ENCODE assay signal across 17 mouse cellular contexts in the genomic region with DNA sequence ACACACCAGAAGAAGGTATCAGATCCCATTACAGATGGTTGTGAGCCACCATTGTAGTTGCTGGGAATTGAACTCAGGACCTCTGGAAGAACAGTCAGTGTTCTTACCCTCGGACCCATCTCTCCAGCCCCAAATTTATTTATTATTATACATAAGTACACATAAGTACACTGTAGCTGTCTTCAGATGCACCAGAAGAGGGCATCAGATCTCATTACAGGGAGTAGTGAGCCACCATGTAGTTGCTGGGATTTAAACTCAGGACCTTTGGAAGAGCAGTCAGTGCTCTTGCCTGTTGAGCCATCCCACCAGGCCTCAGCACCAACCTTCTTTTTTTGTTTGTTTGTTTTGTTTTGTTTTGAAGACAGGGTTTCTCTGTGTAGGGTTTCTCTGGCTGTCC. TPM values are rescaled to one million over a fixed set of nuclear protein-coding genes. Genes with fewer than 3 reads are reported as not detected.
DNase-seq lines count a peak whose midpoint lies in the region; ATAC-seq and TF ChIP-seq lines count a peak whose summit lies in the region.
"Not testable (repeated sequence)": the region's sequence is repeated elsewhere in the genome, so short reads cannot be mapped to it uniquely, and the experiment has no call there.
"Had no signal": no experiment of that assay in that cellular context is flagged by ENCODE, and none has a peak within 500 bp of the region (broad histone marks: within the 10 kb centered on the region; RNA-seq: fewer than 3 reads in every experiment).

No protein-coding gene starts in this region.

- not testable (repeated sequence) for H3K4me3 ChIP-seq in ES-Bruce4 (ENCODE audit: low read depth, low read length); ES-E14 (ENCODE audit: insufficient read depth in 1 of 2, low read depth in 1 of 2, low read length in 2 of 2, poor library complexity in 1 of 2, severe bottlenecking in 1 of 2); gastrocnemius, adult 2 months; layer of hippocampus, adult 2 months; midbrain, postnatal 0 days (ENCODE audit: low read depth, low read length)

- not testable (repeated sequence) for ATAC-seq in midbrain, postnatal 0 days (ENCODE audit: low FRiP score)

- WGBS in midbrain, postnatal 0 days: 86% methylated on average over 1 of the region's 1 CpGs

- intact Hi-C loops in gastrocnemius, adult 2 months (cut with DNase I): loop anchor here (5.0 kb wide), 1 partner anchor 163 kb away; no protein-coding TSS in a partner anchor

- not testable (repeated sequence) for H3K4me1 ChIP-seq in ES-Bruce4 (ENCODE audit: control insufficient read depth, insufficient read depth, low read length); ES-E14 (ENCODE audit: control insufficient read depth in 2 of 2, insufficient read depth in 2 of 2, low read length in 2 of 2, poor library complexity in 1 of 2); midbrain, postnatal 0 days (ENCODE audit: insufficient read depth, low read length)

- not testable (repeated sequence) for TF ChIP-seq CTCF in ES-Bruce4 (IDR thresholded peaks at IDR 0.05; ENCODE audit: low read depth, low read length)
- TF ChIP-seq CTCF in gastrocnemius, adult 2 months (IDR thresholded peaks at IDR 0.05): peak; percentile 10; the same call in 1 of the 2 replicates
- peak; percentile 53 for TF ChIP-seq CTCF in layer of hippocampus, adult 2 months (conservative IDR thresholded peaks at IDR 0.05)
- TF ChIP-seq CTCF in midbrain, postnatal 0 days (IDR thresholded peaks at IDR 0.05): peak; percentile 18; the same call in 1 of the 2 replicates

- not testable (repeated sequence) for H3K9me3 ChIP-seq in ES-Bruce4 (replicated peaks; ENCODE audit: control insufficient read depth, insufficient read depth, low read length, poor library complexity, severe bottlenecking); ES-E14 (ENCODE audit: control insufficient read depth, insufficient read depth, low read depth, low read length); midbrain, postnatal 0 days (ENCODE audit: low read length)

- H3K4me2 ChIP-seq in midbrain, postnatal 0 days (ENCODE audit: low read depth, low read length, poor library complexity, severe bottlenecking): not testable (repeated sequence)

- DNase-seq in 3T3-L1 (ENCODE audit: low read depth, low spot score): peak; percentile 8
- not testable (repeated sequence) for DNase-seq in ES-E14 (ENCODE audit: low read depth, low spot score); gastrocnemius, adult 2 months; layer of hippocampus, adult 2 months (ENCODE audit: low spot score in 2 of 2); midbrain, postnatal 0 days (ENCODE audit: low spot score)

- not testable (repeated sequence) for TF ChIP-seq POLR2A in ES-Bruce4 (IDR thresholded peaks at IDR 0.05; ENCODE audit: insufficient read depth, low read length)

- H3K9ac ChIP-seq in ES-Bruce4 (ENCODE audit: low read depth, poor library complexity, severe bottlenecking); midbrain, postnatal 0 days (replicated peaks; ENCODE audit: low read length, poor library complexity, severe bottlenecking): not testable (repeated sequence)
- H3K9ac ChIP-seq in ES-E14 (ENCODE audit: insufficient read depth, low read depth, low read length, poor library complexity, severe bottlenecking): peak overlapping the region; percentile 42; the same call in 1 of the 2 replicates

- H3K27ac ChIP-seq in ES-Bruce4 (ENCODE audit: insufficient read depth, low read length) (peak overlapping the region; percentile 76; the same call in 1 of the 2 replicates), ES-E14 (ENCODE audit: insufficient read depth, low read depth, low read length, poor library complexity, severe bottlenecking) (peak overlapping the region; percentile 77; the same call in 1 of the 2 replicates)
- not testable (repeated sequence) for H3K27ac ChIP-seq in gastrocnemius, adult 2 months; layer of hippocampus, adult 2 months; midbrain, postnatal 0 days (ENCODE audit: low read depth, low read length)

- H3K27me3 ChIP-seq in ES-Bruce4 (ENCODE audit: control insufficient read depth, insufficient read depth, low read length, poor library complexity, severe bottlenecking): not testable (repeated sequence)
- H3K27me3 ChIP-seq in midbrain, postnatal 0 days (ENCODE audit: insufficient read depth, low read length): peaks cover 21% of the 10 kb centered on the region

- in situ Hi-C loops in ES-E14 (cut with MboI; ENCODE audit: low sequenced_read_pairs in 2 of 2, unreplicated experiment in 2 of 2): loop anchor here (10.0 to 25.0 kb wide), 3 partner anchors 160 to 463 kb away; a partner anchor contains a TSS

- not testable (repeated sequence) for H3K36me3 ChIP-seq in ES-Bruce4 (ENCODE audit: control insufficient read depth, insufficient read depth, low read length, poor library complexity, severe bottlenecking); ES-E14 (ENCODE audit: control insufficient read depth, insufficient read depth, low read length, poor library complexity, severe bottlenecking); midbrain, postnatal 0 days (ENCODE audit: insufficient read depth, low read length)

- not testable (repeated sequence) for TF ChIP-seq EP300 in ES-Bruce4 (IDR thresholded peaks at IDR 0.05; ENCODE audit: insufficient read depth, low read depth, low read length)

RNA-seq across cellular contexts. Expression of a gene that starts 1.9 kb away (rescaled TPM):
- polyA plus RNA-seq in ES-Bruce4 (2011; ENCODE audit: insufficient read depth, insufficient read length, low read depth, missing spikeins): 236 and 254 TPM in 2 replicates
- 234 and 286 TPM in 2 replicates for total RNA-seq in ES-E14 (2012; rRNA removed)
- not detected for total RNA-seq in gastrocnemius, adult 2 months (2021)
- total RNA-seq in layer of hippocampus, adult 2 months (2021): not detected
- total RNA-seq in midbrain, postnatal 0 days (2014; rRNA removed): not detected in 2 replicates
- not detected in 2 replicates for polyA plus RNA-seq in midbrain, postnatal 0 days (2015; fragmentation: Nextera tagmentation; extraction: Ambion mirVana)
- total RNA-seq: adrenal gland, adult 18-20 months; adrenal gland, postnatal 14 days; adrenal gland, postnatal 36 days; forebrain, postnatal 0 days; MEL had no signal
- polyA plus RNA-seq: activated CD4-positive, CD25-positive, alpha-beta regulatory T cell, adult 4 months; C2C12; embryonic facial prominence, embryonic 14.5 days; forebrain, embryonic 11.5 days; forebrain, embryonic 13.5 days; forebrain, embryonic 15.5 days had no signal

Comparison
In these comparisons a context has a peak if more than half of its experiments do, and no peak if none do; other contexts are left out.
1. RNA of a gene that starts 1.9 kb away (total RNA-seq): 234 to 286 TPM in ES-E14; not detected in gastrocnemius, adult 2 months, not detected in layer of hippocampus, adult 2 months and not detected in midbrain, postnatal 0 days; every median in the first group is over 100 times any median in the second.